Mouse (Mus musculus) induced T-regulatory cell, adult 2 months (primary cell): ENCODE results near the gene Ndufa6.

Experiments used
- DNase-seq: peaks from one replicate; pipeline ENCODE4 v3.0.0-alpha.2; 2012; ENCODE audit warnings: low read depth

Gene Ndufa6

DNA sequence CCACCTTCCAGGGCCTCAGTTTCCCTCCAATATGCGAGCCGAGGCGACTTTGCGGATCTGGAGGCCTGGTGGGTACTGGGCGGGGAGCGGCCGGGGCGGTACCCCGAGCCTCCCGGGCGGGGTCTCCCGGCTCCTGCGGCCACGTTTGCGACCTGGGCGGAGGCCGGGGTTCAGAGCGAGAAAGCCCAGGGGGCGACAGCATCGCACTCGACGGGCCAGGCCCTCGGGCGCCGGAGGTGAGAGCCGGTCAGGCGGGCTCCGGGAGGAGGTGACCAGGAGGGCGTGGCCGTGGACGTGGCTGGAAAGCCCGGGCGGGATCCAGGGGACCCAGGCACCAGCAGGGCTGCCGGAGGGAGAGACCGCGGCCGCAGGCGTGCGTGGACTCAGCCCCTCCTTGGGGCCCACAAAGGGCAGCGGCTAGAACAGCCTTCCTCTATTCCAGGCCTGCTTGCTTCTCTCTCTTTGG is 13.1 kb downstream of the Ndufa6 start:
- DNase-seq: peak; percentile 60

- no peak for DNase-seq
Observed at GRCm38 (mm10) chr15:82340414-82341035, 13.6 kb downstream of the Ndufa6 start.

GRCm38 (mm10) chr15:82339634-82340254 is 14.4 kb downstream of the Ndufa6 start:
- DNase-seq: peak; percentile 35

GRCm38 (mm10) chr15:82339150-82339549 is 15.0 kb downstream of the Ndufa6 start:
- no peak for DNase-seq

GRCm38 (mm10) chr15:82338593-82339112 is 15.5 kb downstream of the Ndufa6 start, which contains the start of the genes Naga, Pheta2 and Smdt1:
TSS of gene Naga (minus strand) at chr15:82338925.
TSS of gene Pheta2 (plus strand) at chr15:82338942.
TSS of gene Smdt1 (plus strand) at chr15:82338959.
- peak; percentile 99 for DNase-seq

- DNase-seq: peak; percentile 47
Observed at GRCm38 (mm10) chr15:82337875-82338274, 16.2 kb downstream of the Ndufa6 start.

DNA sequence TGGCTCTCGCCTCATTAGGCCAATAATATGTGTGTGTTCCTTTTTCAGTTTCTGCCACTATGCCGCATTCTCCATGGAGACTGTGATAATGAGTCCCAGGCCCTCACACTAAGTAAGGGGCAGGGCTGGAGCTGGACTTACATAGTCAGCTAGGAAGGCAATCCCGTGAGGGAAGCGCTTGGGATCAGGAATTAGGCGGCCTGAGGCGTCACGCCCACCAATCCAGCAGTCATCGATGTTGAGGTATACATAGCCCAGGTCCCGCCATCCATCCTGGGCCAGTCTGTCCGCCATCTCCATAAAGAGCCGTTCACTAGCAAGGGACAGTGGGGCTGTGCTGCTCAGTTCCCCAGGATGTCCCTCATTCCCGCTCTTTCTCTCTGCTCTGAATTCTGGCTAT is 17.5 kb downstream of the Ndufa6 start:
- DNase-seq: no peak

- no peak for DNase-seq
Observed at GRCm38 (mm10) chr15:82335194-82335593, 18.9 kb downstream of the Ndufa6 start.

DNA sequence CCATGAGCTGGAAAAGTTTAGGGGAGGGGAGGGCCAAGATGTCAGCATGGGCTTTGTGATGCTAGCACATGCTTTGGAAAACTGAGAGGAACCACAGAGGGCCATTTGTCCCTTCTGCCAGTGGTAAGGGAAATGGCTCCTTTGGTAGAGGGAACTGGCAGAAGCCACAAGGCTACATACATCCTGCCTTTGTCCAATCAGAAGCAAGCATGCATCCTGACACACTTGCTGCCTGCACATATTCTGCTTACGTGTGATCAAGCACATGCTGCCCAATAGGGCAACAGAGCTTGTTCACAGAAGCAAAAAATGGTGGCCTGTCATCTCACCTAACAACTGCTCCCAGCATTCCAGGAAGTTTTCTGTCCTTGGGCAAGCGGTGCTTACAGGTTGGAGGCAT is 28.7 kb downstream of the Ndufa6 start:
- DNase-seq: peak; percentile 34

DNA sequence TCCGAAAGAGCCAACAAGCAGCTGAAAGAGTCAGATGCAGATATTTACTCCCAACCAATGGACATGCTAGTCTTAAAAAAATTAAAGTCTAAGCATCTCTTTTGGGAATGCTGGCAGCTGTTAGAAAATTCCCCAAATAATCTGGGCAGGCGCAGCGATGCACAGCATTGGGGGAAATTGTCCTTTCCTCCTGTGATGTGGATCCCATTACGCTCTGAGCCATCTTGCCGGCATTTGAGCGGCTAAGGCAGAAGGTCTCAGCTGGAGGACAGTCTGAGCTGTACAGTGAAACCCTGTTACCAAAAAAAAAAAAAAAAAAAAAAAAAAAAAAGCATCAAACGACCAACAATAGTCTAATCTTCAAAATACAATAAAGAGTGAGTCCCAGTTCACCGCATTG is 31.9 kb downstream of the Ndufa6 start:
- DNase-seq: no peak

DNA sequence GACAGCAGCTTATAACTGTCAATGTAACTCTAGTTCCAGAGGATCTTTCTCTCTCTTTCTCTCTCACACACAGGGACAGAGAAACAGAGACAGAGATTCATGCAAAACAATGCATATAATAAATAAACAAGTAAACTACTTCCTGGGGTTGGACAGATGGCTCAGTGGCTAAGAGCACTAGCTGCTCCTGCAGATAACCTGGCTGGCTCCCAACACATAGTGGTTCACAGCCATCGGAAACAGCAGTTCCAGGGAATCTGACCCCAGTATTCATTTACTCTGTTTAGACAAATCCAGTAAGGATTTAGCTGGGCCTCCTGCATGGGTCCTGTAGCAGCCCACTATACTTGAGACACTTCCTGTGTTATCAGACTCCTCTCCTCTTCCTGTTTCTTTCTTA is 34.5 kb downstream of the Ndufa6 start:
- no peak for DNase-seq

DNA sequence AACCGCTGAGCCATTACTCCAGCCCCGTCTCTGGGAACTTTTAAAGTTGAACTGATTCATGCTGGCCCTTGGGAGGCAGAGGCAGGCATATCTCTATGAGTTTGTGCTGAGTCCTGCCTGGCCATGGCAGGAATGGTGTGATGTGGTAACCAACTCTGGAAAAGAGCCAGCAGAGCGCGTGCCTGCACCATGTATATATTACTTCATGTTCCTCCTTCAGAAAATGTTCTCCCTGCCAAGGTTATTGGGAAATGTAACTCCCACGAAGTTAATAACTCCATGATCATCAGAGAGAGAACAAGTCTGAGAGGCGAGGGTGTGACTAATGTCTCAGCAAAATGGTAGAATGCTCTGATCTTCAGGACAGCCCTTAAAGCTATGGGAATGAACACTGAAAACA is 36.3 kb downstream of the Ndufa6 start:
- no peak for DNase-seq

- no peak for DNase-seq
Observed at GRCm38 (mm10) chr15:82308416-82308815, 45.7 kb downstream of the Ndufa6 start.

DNA sequence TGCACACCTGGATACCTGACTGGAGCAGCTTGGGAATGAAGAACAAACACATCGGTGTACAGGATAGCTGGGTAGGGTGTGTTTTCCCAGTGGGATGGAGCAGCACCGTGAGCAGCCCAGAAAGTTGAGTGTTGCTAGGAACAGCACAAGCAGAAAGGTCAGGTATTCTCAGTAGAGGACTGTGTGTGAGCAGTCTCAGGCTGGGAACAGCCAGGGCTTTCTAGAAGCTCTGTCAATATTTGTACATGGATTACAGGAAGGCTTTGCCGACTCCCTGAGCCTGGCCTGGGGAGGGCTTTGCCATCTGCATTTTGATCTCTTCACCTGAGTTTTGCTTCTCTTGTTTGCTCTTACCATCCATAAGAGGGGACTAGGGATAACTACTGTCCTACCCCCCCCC is 47.0 kb downstream of the Ndufa6 start:
- DNase-seq: no peak
